Mouse (Mus musculus) limb, embryonic 12.5 days (tissue): ENCODE results near the gene Med12l. TPM values are rescaled to one million over a fixed set of nuclear protein-coding genes. Genes with fewer than 3 reads are reported as not detected.
"Not testable (repeated sequence)": the region's sequence is repeated elsewhere in the genome, so short reads cannot be mapped to it uniquely, and the experiment has no call there.

Experiments used
- ATAC-seq: fragments of 200-750 bp; cut with Nextera tagmentation; 2 replicates; pipeline ENCODE4 v1.8.0; 2017; ENCODE audit warnings: low read depth, moderate TSS enrichment; ENCODE audit not compliant: insufficient number of reproducible peaks, insufficient read depth, low FRiP score, low TSS enrichment
- H3K27ac ChIP-seq: fragments of 300-500 bp; sonication (generic); 2 replicates; pipeline ENCODE4 v1.5.1; 2016; ENCODE audit warnings: mild to moderate bottlenecking, moderate library complexity
- H3K27me3 ChIP-seq: fragments of 300-500 bp; sonication (generic); 2 replicates; pipeline ENCODE4 v1.6.1; 2016; ENCODE audit warnings: mild to moderate bottlenecking, moderate library complexity
- H3K36me3 ChIP-seq: fragments of 300-500 bp; sonication (generic); 2 replicates; pipeline ENCODE4 v1.6.1; 2016; ENCODE audit warnings: mild to moderate bottlenecking, moderate library complexity
- H3K4me1 ChIP-seq: fragments of 300-500 bp; sonication (generic); replicated peaks from 2 replicates; pipeline ENCODE4 v1.6.1; 2016
- H3K4me2 ChIP-seq: fragments of 300-500 bp; sonication (generic); 2 replicates; pipeline ENCODE4 v1.6.1; 2016; ENCODE audit warnings: mild to moderate bottlenecking, moderate library complexity
- H3K4me3 ChIP-seq: fragments of 300-500 bp; sonication (generic); replicated peaks from 2 replicates; pipeline ENCODE4 v1.5.1; 2016; ENCODE audit warnings: mild to moderate bottlenecking
- H3K9ac ChIP-seq: fragments of 300-500 bp; sonication (generic); replicated peaks from 2 replicates; pipeline ENCODE4 v1.6.1; 2016; ENCODE audit warnings: mild to moderate bottlenecking, moderate library complexity
- H3K9me3 ChIP-seq: fragments of 300-500 bp; sonication (generic); 2 replicates; pipeline ENCODE4 v1.6.1; 2016; ENCODE audit warnings: mild to moderate bottlenecking, moderate library complexity
- WGBS: fragments of 180-500 bp; shearing (Covaris S2); methylation state at CpG from one replicate; pipeline ENCODE4 v1.1.7; 2016; 5-methylcytosine and 5-hydroxymethylcytosine counted together
- polyA plus RNA-seq: library from polyadenylated mRNA; unstranded; fragments of >200 nt; fragmentation: Nextera tagmentation; extraction: Ambion mirVana; gene quantifications from 2 replicates; pipeline ENCODE4 v1.2.1, GENCODE M21; 2016

The Med12l gene
- polyA plus RNA-seq, 1 experiment from 2014 or later: 2.4 TPM

DNA sequence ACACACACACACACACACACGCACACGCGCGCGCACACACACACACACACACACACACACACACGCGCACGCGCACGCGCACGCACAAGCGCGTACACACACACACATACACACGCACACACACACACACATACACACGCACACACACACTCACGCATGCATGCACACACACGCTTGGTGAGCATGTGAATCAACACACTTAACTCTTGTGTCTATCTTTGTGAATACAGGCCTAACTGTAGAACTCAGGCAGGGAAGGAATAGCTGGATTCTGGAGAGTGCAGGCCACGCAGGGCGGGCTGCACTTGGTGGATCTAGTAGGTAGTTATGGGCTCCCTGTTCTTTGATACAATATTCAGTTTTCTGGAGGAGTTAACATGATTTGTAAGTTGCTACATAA is 123.1 kb downstream of the Med12l start:
- H3K4me3 ChIP-seq: no peak overlapping the region
- no peak for ATAC-seq
- 84% methylated on average over 20 of the region's 20 CpGs for WGBS
- no peaks in the 10 kb centered on the region for H3K36me3 ChIP-seq
- no peaks in the 10 kb centered on the region for H3K27me3 ChIP-seq
- no peak overlapping the region for H3K9ac ChIP-seq
- H3K4me2 ChIP-seq: no peak overlapping the region
- no peaks in the 10 kb centered on the region for H3K4me1 ChIP-seq
- no peak overlapping the region for H3K27ac ChIP-seq
- H3K9me3 ChIP-seq: no peaks in the 10 kb centered on the region

- Histone ChIP-seq H3K4me3 (no peak overlapping the region), H3K4me2 (no peak overlapping the region), H3K36me3 (no peaks in the 10 kb centered on the region), H3K9ac (no peak overlapping the region), H3K9me3 (no peaks in the 10 kb centered on the region), H3K4me1 (no peaks in the 10 kb centered on the region), H3K27ac (no peak overlapping the region), H3K27me3 (no peaks in the 10 kb centered on the region)
- 87% methylated on average over 3 of the region's 3 CpGs for WGBS
- ATAC-seq: no peak
Observed at GRCm38 (mm10) chr3:59129547-59129946, 123.9 kb downstream of the Med12l start.

GRCm38 (mm10) chr3:59130431-59130830 is 124.8 kb downstream of the Med12l start:
- no peak overlapping the region for H3K4me2 ChIP-seq
- no peak for ATAC-seq
- H3K27ac ChIP-seq: no peak overlapping the region
- 62% methylated on average over 8 of the region's 8 CpGs for WGBS
- H3K27me3 ChIP-seq: no peaks in the 10 kb centered on the region
- no peaks in the 10 kb centered on the region for H3K4me1 ChIP-seq
- no peak overlapping the region for H3K4me3 ChIP-seq
- no peak overlapping the region for H3K9ac ChIP-seq
- H3K9me3 ChIP-seq: no peaks in the 10 kb centered on the region
- H3K36me3 ChIP-seq: no peaks in the 10 kb centered on the region

DNA sequence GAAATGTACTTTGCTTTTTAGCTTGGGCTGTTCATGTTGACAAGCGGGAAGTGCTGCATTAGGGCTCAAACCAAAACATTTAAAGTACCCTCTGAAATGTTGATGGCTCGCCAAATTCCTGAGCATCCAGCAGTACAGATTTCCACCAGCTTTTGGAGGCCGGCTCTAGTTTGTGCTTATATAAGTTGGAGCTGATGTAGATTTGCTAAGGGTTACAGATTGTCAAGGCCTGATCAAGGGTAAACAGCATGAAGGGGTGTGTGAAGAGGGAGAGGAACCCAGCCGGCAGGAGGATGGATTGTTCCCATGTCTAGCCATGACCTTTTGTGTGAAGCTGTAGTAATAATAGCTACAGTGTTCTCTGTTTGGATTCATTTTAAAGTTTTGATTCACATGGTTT is 125.5 kb downstream of the Med12l start:
- Histone ChIP-seq H3K36me3 (no peaks in the 10 kb centered on the region), H3K27me3 (no peaks in the 10 kb centered on the region), H3K9me3 (no peaks in the 10 kb centered on the region), H3K9ac (no peak overlapping the region), H3K4me2 (no peak overlapping the region), H3K27ac (no peak overlapping the region), H3K4me1 (no peaks in the 10 kb centered on the region), H3K4me3 (no peak overlapping the region)
- ATAC-seq: no peak
- WGBS: 75% methylated on average over 4 of the region's 4 CpGs

DNA sequence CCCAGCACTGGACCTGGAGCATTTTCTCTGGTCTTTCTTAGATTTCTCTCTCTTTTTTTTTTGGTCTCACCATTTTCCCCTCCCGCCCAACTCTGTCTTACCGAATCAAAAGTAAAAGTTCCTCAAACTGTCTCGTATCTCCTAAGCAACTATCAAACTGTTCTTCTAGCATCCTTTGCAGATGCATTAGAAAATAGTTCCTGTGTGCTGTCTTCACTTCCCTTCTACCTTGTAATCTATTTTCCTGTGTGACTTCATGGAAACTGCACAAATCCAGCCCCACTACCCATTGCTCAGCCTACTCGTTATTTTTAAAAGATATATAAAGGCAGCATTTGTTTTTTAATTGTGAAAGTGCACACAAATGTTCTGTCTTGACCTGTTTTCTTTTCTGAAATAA is 126.3 kb downstream of the Med12l start:
- no peak overlapping the region for H3K4me3 ChIP-seq
- no peak overlapping the region for H3K27ac ChIP-seq
- H3K4me1 ChIP-seq: no peaks in the 10 kb centered on the region
- no peak overlapping the region for H3K9ac ChIP-seq
- no peak for ATAC-seq
- H3K4me2 ChIP-seq: no peak overlapping the region
- H3K27me3 ChIP-seq: no peaks in the 10 kb centered on the region
- no peaks in the 10 kb centered on the region for H3K36me3 ChIP-seq
- WGBS: 86% methylated on average over 4 of the region's 4 CpGs
- H3K9me3 ChIP-seq: no peaks in the 10 kb centered on the region

GRCm38 (mm10) chr3:59133189-59133588 is 127.6 kb downstream of the Med12l start:
- Histone ChIP-seq H3K4me2 (no peak overlapping the region), H3K9ac (no peak overlapping the region), H3K4me1 (no peaks in the 10 kb centered on the region), H3K36me3 (no peaks in the 10 kb centered on the region), H3K4me3 (no peak overlapping the region), H3K9me3 (no peaks in the 10 kb centered on the region), H3K27ac (no peak overlapping the region), H3K27me3 (no peaks in the 10 kb centered on the region)
- 77% methylated on average over 5 of the region's 5 CpGs for WGBS
- ATAC-seq: no peak

DNA sequence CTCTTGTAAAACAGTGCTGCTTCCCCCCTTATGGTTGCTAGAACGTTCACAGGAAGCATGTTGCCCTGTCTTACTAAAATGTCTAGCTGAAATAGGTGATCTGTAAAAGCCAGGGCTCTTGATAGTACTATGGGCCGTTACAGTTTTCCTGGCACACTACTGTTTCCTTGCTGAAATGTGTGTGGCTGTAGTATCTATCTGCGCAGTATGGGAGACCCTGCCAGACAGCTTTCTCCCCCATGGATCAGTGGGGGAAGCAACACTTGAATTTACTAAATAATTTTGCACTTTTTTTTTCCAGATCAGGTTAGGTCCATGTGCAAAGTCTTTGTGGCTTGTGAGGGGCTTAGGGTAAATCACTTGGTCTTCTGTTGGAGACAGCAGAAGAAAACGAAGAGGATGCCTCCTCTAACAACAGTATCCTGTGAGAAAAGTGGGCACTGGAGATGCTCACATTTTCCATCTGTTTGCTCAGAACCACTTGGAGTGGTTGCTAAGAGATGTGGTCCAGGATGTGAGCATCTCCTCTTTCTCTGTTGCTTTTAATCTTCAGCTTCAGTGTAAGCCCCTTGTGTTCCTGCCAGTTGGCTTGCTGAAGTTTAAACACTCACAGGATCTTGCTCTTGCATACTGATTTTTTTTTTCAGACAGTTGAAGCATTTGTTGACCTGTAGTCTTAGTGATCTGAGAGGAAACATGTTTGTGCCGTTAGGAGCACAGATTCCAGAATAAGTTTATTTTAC is 130.5 kb downstream of the Med12l start:
- Histone ChIP-seq H3K4me3 (no peak overlapping the region), H3K4me1 (no peaks in the 10 kb centered on the region), H3K36me3 (no peaks in the 10 kb centered on the region), H3K27me3 (no peaks in the 10 kb centered on the region), H3K4me2 (no peak overlapping the region), H3K27ac (no peak overlapping the region), H3K9ac (no peak overlapping the region), H3K9me3 (no peaks in the 10 kb centered on the region)
- WGBS: 75% methylated on average over 5 of the region's 5 CpGs
- ATAC-seq: no peak

DNA sequence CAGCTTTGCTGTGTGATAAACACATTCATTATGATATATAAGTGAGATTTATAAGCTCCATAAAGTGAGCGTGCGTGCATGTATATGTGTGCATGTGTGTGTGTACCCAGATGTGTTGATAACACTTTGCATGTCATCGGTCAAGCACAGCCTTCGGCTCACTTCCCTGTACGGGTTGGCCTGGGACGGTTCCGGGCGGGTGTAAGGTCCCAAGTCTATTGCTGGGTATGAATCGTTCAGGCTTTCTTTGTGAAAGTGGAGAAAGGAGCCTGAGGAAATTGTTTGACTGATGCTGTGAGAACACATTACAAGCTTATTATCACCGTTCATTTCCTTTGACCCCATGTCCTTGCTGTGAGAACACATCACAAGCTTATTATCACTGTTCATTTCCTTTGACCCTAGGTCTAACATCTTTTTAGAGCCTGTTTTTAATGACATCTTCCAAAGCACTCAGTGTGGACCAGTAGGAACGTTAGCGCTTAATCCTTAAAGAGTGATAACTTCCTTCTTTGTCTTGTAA is 133.4 kb downstream of the Med12l start:
- no peak overlapping the region for H3K4me3 ChIP-seq
- H3K36me3 ChIP-seq: no peaks in the 10 kb centered on the region
- ATAC-seq: no peak
- no peak overlapping the region for H3K9ac ChIP-seq
- no peaks in the 10 kb centered on the region for H3K9me3 ChIP-seq
- H3K27ac ChIP-seq: no peak overlapping the region
- 64% methylated on average over 12 of the region's 12 CpGs for WGBS
- H3K4me2 ChIP-seq: no peak overlapping the region
- no peaks in the 10 kb centered on the region for H3K27me3 ChIP-seq
- no peaks in the 10 kb centered on the region for H3K4me1 ChIP-seq

DNA sequence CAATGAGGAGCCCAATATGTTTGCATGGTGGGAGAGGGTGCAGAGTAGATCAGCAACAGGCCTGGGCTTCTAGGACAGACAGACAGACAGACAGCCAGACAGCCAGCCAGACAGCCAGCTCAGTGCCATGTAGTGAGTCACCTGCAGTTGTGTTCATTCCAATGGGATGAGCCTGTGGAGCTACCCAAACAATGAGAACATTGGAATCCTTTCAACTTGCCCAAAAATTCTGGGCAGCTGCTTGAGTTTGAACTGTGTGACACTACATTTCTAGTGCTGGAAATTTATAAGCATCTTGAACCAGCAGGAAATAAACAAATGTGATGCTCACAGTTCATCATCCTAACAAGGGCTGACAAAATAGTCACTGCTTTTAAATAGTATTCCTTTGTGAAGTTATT is 134.0 kb downstream of the Med12l start:
- Histone ChIP-seq H3K4me3 (no peak overlapping the region), H3K9ac (no peak overlapping the region), H3K27me3 (no peaks in the 10 kb centered on the region), H3K4me2 (no peak overlapping the region), H3K36me3 (no peaks in the 10 kb centered on the region), H3K4me1 (0 out of 2 replicates have a peak, but pooled peaks cover under 1% of the 10 kb centered on the region), H3K27ac (no peak overlapping the region), H3K9me3 (no peaks in the 10 kb centered on the region)
- ATAC-seq: no peak

DNA sequence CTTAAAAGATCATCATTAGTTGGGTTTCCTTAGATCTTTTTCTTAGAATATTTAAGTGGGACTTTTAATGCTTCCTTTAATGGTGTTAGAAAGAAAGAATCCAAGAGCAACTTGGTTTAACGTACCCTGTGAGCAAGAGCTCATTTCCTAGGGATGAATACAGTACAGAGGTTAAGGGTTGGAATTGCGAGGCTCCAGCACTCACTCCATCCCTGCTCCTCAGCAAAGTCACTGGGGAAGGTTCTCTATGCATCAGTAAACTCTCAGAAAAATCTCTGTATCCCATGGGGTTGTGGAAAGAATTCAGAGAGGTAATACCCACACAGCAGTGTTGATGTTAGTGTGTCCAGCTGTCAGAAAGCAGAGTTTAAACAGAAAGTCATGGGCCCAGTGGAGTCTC is 134.5 kb downstream of the Med12l start:
- ATAC-seq: no peak
- no peaks in the 10 kb centered on the region for H3K9me3 ChIP-seq
- H3K27me3 ChIP-seq: no peaks in the 10 kb centered on the region
- 74% methylated on average over 2 of the region's 2 CpGs for WGBS
- H3K36me3 ChIP-seq: no peaks in the 10 kb centered on the region
- H3K27ac ChIP-seq: no peak overlapping the region
- H3K4me2 ChIP-seq: no peak overlapping the region
- 0 out of 2 replicates have a peak, but pooled peaks cover 5% of the 10 kb centered on the region for H3K4me1 ChIP-seq
- no peak overlapping the region for H3K9ac ChIP-seq
- no peak overlapping the region for H3K4me3 ChIP-seq

DNA sequence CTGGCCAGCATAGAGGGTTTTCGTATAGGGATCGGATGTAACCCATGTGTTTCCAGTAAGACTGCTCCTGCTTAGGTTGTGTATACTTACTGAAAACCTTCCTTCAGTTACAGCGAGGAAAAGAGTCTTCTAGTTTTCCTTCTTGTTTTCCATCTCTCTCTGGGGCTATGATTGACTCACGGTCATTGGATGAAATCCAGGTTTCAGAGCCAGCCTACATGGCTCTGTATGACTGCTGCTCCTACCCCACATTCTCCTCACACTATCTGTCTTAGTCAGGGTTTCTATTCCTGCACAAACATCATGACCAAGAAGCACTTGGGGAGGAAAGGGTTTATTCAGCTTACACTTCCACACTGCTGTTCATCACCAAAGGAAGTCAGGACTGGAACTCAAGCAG is 135.3 kb downstream of the Med12l start:
- not testable (repeated sequence) for H3K27me3 ChIP-seq, H3K4me3 ChIP-seq, H3K27ac ChIP-seq, H3K36me3 ChIP-seq, ATAC-seq, H3K4me1 ChIP-seq, H3K9me3 ChIP-seq, H3K9ac ChIP-seq, H3K4me2 ChIP-seq
- WGBS: 86% methylated on average over 4 of the region's 4 CpGs
